Mouse (Mus musculus) liver, adult 10 weeks (tissue): ENCODE measurements around the gene Padi6. TPM values are rescaled to one million over a fixed set of nuclear protein-coding genes. Genes with fewer than 3 reads are reported as not detected.

Experiments used
- polyA plus RNA-seq: library from polyadenylated mRNA; stranded (reverse); fragments of 350-450 nt; fragmentation: Illumina TruSeq; extraction: RNeasy Lipid Tissue Mini Kit (QIAGEN cat#74804); gene quantifications from one replicate; pipeline ENCODE4 v1.2.3, GENCODE M21; 2014; ENCODE audit warnings: low read depth, low replicate concordance

Padi6 gene
- polyA plus RNA-seq, result not detected

GRCm38 (mm10) chr4:140742543-140742942, at the start of gene Padi6:
Gene Padi6 (minus strand): TSS chr4:140742643.

GRCm38 (mm10) chr4:140774025-140774800, 31.8 kb upstream of the Padi6 start, which contains the start of gene Padi4:
Gene Padi4 (minus strand): TSS chr4:140774236.

GRCm38 (mm10) chr4:140700269-140701018, 42.0 kb downstream of the Padi6 start, which contains the start of gene Rcc2:
Gene Rcc2 (plus strand): TSS chr4:140700541.

Other genes with a start within 250 kb of the Padi6 start
- gene Arhgef10l, start 76.6 kb downstream of the Padi6 start, polyA plus RNA-seq, result 4.2 TPM
- gene Rcc2, start 42.1 kb downstream of the Padi6 start, polyA plus RNA-seq, result 1.1 TPM
- not detected for gene Padi4, start 31.6 kb upstream of the Padi6 start, polyA plus RNA-seq
- gene Padi3, start 68.0 kb upstream of the Padi6 start, polyA plus RNA-seq, result not detected
- gene Padi1, start 103.1 kb upstream of the Padi6 start, polyA plus RNA-seq, result not detected
- gene Padi2, start 163.7 kb upstream of the Padi6 start, polyA plus RNA-seq, result 0.13 TPM
- gene Sdhb, start 218.6 kb upstream of the Padi6 start, polyA plus RNA-seq, result 107 TPM
- 0.82 TPM for gene Atp13a2, start 244.2 kb upstream of the Padi6 start, polyA plus RNA-seq